Mouse (Mus musculus): Measurements from ENCODE around the gene Sgms2.

The Sgms2 gene

DNA sequence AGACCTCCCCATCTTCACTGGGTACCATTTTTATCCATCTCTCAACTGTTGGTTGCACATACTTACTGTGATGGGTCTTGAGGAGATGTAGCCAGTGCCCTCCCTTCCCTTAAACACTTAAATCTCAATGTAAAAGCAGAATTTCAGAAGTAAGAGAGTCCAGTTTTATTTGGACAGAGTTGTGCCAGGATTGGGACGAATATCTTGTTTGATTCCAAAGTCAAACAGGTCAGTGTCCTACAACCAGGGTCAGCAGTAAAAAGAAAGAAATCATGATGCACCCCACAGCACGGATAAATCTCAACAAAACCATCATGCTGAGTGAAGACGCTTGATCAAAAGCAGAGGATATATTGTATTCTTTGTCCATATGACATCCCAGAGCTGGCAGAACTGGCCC lies 183.4 kb downstream of the Sgms2 start:
- no peak for DNase-seq (ENCODE audit: low spot score in 2 of 2)

DNA sequence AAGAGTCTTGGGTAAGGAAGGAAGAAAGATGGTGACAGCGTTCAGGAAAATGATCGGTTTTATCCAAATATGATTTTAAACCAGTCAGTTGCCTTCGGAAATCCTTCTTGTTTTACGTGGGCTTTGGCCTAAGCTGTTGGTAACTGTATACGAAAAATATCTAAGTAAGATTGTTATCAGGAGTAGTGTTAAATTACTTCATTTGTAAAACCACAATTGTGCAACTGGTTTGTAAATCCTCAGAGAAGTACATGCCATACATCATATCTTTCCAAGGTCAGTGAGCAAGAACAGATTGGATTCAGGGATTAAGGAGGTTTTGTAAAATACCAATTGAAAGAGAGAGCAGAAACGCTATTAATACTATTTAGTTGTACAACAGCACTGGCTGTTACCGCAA lies 185.0 kb downstream of the Sgms2 start:
- DNase-seq (ENCODE audit: low spot score in 2 of 2), result no peak

DNA sequence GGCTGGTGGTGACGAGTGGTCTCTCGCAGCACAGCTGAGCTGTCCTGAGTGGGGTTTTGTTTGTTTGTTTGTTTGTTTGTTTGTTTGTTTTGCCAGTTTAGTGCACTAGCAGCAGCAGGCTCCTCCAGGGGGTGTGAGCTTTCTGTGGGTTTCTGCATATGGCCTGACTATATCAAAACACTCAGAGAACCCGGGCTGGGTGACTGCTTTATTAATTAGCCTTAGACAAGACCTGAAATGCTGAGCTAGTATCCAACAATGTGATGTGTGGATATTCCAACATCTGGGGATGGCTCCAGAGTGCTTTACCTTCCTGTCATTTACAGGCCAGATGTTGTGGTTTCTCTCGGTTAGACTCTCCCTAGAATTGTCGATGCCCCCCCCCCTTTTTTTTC lies 187.9 kb downstream of the Sgms2 start:
- no peak for DNase-seq (ENCODE audit: low spot score in 2 of 2)

DNA sequence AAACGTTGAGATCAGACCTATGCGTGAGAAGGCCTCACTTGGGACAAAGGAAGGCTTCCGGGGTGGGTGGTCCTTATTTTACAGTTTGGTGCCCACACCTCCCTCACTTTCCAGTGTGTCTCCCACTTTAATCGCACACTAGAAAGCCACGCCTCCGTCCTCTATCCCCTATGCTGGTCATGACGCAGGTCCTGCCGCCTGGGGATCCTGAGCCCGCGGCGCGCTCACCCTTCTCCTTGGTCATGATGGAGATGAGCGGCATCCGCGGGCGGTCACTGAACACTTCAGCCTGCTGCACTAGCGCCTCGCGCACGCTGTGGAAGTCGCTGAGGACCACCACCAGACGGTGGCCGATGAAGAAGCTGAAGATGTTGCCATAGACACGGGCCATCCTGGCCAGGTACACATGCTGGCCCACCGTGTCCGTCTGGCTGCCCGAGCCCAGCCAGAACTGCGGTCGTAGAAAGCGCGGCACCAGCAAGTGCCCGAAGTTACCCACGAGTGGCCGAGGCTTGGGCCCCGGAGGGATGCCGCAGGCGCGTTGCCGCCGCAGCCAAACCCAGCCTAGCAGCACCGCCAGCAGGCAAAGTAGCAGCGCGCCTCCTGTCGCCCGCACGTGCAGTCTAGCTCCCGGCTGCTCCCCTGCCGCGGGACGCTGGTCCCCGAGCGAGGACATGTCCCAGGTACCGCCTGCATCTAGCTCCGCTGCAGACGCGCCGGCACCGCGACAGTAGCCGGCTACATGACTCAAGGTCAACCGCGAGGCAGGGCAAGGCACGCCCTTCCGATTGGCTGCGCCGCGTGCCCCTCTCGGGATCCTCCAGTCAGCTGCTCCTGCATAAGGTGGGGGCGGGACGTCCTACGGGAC lies 188.5 kb downstream of the Sgms2 start, which contains the start of gene Cyp2u1:
Gene Cyp2u1, minus strand, starts transcription at position 776 of the 868 bp plus-strand sequence.
- DNase-seq (ENCODE audit: low spot score in 2 of 2), result peak; percentile 90 to 95

DNA sequence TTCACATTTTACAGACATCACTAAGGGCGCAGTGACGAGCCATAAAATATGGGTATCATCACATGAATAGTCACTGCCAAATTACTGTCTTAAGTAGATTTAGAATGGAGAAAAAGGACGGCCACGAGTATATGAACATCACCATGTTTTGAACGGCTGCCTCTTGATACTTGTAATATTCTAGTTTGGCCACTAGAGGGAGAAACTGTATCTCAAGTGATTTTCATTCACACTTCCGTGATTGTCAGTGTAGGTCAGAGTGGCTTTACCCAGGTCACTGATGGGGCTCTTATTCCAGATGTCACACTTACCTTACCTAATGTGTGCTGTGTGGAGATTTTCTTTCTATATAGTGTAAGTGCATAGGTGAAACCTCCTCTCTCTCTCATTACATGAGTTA lies 191.3 kb downstream of the Sgms2 start:
- DNase-seq (ENCODE audit: low spot score in 2 of 2), result no peak

DNA sequence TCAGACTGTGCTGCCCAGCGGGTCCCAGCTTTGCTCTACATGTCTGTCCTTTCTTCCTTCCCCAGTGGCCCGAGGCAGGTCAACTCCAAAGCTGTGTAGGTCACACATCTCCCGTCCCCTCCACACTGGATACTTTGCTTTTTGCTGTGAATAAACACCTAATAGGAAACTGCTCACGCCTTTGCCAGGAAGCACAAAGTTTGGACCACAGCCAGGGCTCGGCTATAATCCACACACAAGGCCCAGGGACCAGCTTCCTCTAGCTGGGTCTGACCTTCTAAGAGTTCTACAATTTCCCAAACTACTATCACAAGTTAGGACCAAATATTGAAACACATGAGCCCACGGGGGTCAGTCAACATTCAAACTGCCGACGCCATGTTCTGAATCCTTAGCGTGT lies 192.1 kb downstream of the Sgms2 start:
- no peak for DNase-seq (ENCODE audit: low spot score in 2 of 2)

DNA sequence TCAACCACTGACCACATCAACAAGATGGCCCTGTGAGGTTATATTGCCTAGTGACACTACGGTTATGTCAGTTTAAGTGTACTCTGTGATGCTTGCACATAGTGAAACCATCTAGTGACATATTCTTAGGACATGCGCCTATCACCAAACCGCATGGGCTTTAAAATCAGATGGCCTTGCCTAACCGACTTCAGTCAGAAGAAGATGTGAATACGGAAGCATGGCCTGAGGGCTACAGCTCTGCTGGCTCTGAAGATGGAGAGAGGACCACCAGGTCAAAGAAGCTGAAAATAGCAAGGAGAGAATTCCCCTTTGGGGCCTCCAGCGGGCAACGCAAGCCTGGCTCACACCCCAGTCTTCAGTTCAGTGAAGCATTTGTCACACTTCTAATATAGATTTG lies 194.3 kb downstream of the Sgms2 start:
- DNase-seq (ENCODE audit: low spot score in 2 of 2), result no peak

DNA sequence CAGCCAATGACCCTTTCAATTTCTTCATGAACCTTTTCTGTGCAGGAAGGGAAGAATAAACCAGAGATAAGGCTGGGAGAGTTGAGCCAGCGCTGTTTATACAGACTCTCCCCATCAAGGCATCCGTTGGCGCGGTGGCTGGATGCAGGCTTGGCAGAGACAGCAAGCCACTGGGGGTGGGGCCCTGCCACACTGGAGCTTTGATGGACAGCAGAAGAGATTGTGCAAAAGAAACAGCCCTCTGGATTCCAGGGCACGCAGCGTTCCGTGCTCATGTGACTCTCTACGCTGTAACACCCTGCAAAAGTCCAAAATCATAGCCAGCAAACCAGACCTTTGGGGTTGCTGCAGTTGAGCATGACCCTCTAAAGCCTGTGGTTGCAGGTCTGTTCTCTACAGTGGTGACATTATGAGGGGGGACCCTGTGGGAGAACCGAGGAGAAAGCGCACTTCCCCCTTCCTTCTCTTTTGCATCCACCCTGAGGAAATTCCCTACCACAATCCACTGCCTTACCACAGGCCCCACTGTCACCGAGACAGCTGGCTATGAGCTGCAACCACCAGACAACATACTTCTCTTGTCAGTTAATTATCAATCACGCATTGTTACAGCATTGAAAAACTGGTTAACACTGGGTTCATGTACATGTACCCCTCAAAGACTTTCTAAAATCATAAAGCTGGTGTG lies 195.6 kb downstream of the Sgms2 start:
- DNase-seq (ENCODE audit: low spot score in 2 of 2), result no peak

DNA sequence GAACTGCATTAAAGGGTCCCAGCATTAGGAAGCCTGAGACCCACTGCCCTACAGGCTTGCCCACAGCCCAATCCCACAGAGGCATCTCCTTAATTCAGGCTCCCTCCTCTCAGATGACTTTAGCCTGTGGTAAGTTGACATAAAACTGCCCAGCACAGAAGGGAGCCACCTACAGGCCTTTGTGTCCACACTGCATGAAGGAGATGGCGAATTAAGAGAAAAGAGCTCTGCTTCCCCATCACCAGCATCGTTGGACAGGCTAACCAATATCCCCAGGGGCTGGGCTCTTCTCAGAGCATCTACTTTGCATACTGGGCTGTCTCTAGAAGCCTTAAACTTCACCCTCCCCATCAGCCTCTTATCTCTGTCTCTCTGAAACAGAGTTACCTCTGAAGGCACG lies 196.7 kb downstream of the Sgms2 start:
- no peak for DNase-seq (ENCODE audit: low spot score in 2 of 2)

DNA sequence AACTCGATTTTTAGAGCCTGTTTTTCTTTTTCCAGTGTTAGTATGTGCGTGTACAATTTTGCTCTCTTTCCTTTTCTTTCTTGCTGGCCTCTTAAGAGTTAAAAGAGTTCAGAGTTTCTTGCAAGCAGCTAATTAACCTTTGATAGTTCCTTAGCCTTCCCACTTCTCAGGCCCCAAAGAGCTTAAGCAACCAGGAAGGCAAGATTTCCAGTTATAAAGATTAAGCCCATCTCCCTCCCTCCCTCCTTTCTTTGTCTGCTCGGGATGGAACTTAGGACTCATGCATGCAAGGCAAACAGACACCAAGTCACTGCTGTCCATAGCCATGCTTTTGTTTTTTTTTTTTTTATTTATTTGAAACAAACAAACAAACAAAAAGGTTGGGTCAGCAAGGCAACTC lies 198.3 kb downstream of the Sgms2 start:
- DNase-seq (ENCODE audit: low spot score in 2 of 2), result no peak

DNA sequence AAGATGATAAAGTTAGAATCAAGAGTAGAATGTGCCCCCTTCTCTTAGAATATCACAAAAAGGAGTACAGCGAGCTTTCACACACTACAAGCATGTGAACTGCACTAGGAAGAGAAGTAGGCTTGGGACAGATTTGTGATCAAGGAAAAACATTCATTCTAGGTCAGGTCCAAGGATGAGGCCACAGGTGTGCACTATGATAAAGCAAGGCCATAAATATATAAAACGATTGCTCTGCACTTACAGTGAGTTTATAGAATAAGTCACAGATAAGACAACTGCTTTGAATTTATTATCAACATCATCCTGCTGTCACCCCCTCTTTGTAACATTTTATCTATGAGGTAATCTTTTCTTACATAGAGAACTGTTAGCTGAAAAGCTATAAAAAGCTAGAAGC lies 198.9 kb downstream of the Sgms2 start:
- no peak for DNase-seq (ENCODE audit: low spot score in 2 of 2)

DNA sequence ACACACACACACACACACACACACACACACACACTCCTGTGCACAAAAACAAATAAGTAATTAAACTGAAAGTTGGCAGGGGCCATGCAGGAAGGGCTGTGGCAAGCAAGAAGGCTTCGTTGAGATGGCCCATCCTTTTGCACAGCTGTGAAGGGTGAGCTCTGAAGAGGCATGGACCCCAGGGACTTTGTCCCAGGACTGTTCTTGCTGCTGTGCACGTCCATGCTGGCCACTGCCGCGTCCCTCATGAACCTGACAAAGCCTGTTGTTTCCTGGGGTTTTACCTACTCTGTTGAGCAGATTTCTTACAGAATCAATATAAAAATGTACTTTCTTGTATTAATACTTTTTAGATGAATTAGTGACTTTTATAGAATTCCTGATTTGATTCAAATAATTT lies 199.3 kb downstream of the Sgms2 start:
- no peak for DNase-seq (ENCODE audit: low spot score in 2 of 2)

DNA sequence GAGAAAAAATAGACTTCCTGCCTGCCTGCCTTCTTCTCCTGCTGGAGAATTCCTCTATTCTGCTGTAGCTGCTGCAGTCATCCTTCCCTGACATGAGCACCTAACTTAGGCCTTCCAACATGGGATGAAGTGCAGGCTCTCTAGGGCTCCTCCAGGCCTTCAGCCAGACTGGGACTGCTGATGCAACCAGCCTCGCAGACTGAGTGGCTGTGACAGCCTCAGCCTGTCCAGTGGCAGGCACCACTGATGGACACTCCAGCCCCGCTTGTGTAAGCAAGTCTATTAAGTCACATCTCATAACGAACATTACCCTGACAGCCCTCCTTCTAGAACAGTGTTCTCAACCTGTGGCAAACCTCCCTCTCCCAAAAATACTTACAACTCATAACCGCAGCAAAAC lies 217.1 kb downstream of the Sgms2 start:
- no peak for DNase-seq (ENCODE audit: low spot score in 2 of 2)

DNA sequence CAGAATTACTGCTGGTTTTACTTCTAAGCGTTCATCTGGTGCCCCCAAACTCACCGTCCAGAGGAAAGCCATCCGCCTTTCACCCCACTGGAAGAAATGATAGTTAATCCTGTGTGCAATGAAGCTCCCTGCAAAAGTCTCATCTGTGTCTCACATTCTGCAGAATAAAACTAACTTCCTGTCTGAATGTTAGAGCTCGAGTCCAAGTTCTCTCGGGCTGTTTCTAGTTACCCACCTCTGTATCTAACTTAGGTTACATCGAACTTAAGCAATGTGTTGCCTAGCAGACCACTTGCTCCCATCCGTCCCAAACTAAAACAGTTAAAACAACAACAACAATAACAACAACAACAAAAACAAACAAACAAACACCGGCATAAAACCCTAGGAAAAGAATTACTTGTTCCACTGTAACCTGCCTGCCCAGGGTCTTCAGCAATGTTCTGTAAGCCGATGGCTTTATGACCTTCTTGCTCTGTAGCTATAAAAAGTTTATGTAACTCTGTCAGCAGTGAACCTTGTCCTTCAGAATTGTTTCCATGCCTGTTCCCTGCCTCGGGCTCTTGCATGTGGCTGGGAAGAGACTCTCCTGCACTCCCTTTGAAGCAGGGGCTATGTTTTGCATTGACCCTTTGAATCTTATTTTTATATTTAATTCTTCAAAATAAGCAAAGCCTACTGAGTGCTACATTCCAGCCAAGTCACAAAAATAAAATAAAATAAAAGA lies 218.7 kb downstream of the Sgms2 start:
- no peak for DNase-seq (ENCODE audit: low spot score in 2 of 2)

DNA sequence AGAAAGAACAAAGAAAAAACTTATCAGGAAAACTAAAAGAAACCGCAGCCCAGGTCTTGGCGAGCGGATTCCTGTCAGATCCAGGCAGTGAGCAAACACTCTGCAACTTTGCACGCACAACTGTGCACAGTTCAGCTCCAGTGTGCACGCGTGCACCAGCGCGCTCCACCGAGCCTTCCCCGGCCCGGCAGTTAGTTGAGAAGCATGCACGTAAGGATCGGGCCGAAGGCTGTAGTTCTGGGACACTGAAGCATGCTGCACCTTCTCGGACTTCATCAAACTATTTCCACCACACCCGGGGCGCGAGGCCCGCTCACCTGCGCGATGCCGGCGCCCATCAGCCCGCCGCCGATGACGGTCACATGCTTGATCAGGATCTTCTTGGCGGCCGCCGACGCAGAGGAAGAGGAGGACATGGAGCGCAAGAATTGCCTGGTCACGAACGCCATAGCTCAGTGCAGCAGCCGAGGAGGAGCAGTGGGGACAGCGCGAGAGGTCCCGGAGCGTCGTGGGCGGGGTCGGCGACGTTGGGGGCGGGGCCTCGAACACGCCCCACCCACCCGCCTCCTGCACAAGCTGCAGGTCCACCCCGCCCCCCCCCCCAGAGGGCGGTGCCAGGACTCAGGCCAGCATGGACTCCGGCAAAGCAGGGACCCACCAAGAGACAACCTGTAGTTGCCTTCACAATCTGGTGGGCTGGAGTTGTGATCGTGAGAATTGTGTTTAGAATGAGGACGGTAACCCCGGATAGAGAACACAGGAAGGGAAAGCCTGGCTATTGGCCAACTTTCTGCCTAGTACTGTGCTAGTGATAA lies 219.4 kb downstream of the Sgms2 start, which contains the start of gene Hadh:
Gene Hadh, minus strand, starts transcription at position 543 of the 815 bp plus-strand sequence.
- peak; percentile 67 to 73 for DNase-seq (ENCODE audit: low spot score in 2 of 2)

DNA sequence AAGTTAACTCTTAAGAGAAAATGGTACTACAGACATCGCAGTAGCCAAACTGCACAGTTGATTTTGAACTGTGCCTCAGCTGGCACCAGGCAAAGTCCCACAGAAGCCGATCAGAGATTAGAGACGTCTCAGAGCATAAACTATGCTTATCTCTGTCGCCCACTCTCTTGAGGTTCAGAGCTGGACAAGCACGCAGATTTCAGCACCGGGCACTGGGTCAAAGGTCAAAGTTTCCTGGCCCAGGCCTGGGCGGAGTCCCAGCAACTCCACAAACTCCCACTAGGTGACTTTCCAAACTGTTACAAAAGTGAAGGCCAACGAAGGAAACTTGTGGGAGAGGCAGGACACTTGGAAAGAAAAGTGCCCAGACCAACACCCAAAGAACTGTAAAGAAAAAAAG lies 220.1 kb downstream of the Sgms2 start:
- DNase-seq (ENCODE audit: low spot score in 2 of 2), result no peak

DNA sequence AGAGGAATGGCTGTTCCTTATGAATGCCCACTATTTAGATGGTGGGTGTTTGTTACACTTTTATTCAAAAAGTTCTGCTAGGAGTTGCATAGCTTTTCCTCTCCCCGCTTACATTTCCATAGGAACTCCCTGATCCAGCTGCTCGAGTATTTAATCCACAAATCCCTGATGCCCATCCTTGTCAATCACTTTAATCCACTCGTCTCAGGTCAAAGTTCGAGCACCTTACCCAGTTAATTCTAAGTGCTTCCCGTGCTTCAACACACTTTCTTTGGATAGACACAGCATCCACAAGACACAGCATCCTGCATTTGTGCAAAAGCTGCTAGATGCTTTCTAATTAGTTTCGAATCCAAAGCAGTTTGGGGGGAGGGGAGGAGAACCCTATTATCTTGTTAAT lies 220.8 kb downstream of the Sgms2 start:
- no peak for DNase-seq (ENCODE audit: low spot score in 2 of 2)

Data from right cerebral cortex, adult 2 months (tissue).